Mouse (Mus musculus): ENCODE data around the gene Ckap4. TPM values are rescaled to one million over a fixed set of nuclear protein-coding genes. Genes with fewer than 3 reads are reported as not detected.
"Not testable (repeated sequence)": the region's sequence is repeated elsewhere in the genome, so short reads cannot be mapped to it uniquely, and the experiment has no call there.

Gene Ckap4
- total RNA-seq, 1 experiment = 86.8 TPM

- TF ChIP-seq MAFK (IDR thresholded peaks at IDR 0.05; ENCODE audit: insufficient read depth, low read depth, low read length) = no peak
- no peak for TF ChIP-seq ZNF384 (IDR thresholded peaks at IDR 0.05; ENCODE audit: low read depth, low read length)
- no peak for TF ChIP-seq HCFC1 (IDR thresholded peaks at IDR 0.05; ENCODE audit: borderline replicate concordance, insufficient read depth, low read length)
- TF ChIP-seq CHD2 (IDR thresholded peaks at IDR 0.05; ENCODE audit: low read depth, low read length) = no peak
- TF ChIP-seq ZC3H11A (IDR thresholded peaks at IDR 0.05; ENCODE audit: borderline replicate concordance, low read depth, low read length) = no peak
- Histone ChIP-seq H3K4me1 (ENCODE audit: control insufficient read depth in 2 of 2, insufficient read depth in 2 of 2, low read length in 2 of 2, poor library complexity in 1 of 2) (no peaks in the 10 kb centered on the region), H3K9me3 (ENCODE audit: control insufficient read depth, insufficient read depth, low read depth, low read length) (no peaks in the 10 kb centered on the region), H3K27ac (ENCODE audit: insufficient read depth, low read depth, low read length, poor library complexity, severe bottlenecking) (no peak overlapping the region), H3K4me3 (ENCODE audit: insufficient read depth in 1 of 2, low read depth in 1 of 2, low read length in 2 of 2, poor library complexity in 1 of 2, severe bottlenecking in 1 of 2) (no peak overlapping the region), H3K9ac (ENCODE audit: insufficient read depth, low read depth, low read length, poor library complexity, severe bottlenecking) (no peak overlapping the region), H3K36me3 (ENCODE audit: control insufficient read depth, insufficient read depth, low read length, poor library complexity, severe bottlenecking) (no peaks in the 10 kb centered on the region)
- in situ Hi-C loops (cut with MboI; ENCODE audit: low sequenced_read_pairs in 2 of 2, unreplicated experiment in 2 of 2) = no loop called here
- peak; percentile 68 for DNase-seq (ENCODE audit: low read depth, low spot score)
Observed at GRCm38 (mm10) chr10:84488315-84488714, 45.5 kb downstream of the Ckap4 start.

- in situ Hi-C loops (cut with MboI; ENCODE audit: low sequenced_read_pairs in 2 of 2, unreplicated experiment in 2 of 2) = no loop called here
- Histone ChIP-seq H3K4me1 (ENCODE audit: control insufficient read depth in 2 of 2, insufficient read depth in 2 of 2, low read length in 2 of 2, poor library complexity in 1 of 2) (no peaks in the 10 kb centered on the region), H3K27ac (ENCODE audit: insufficient read depth, low read depth, low read length, poor library complexity, severe bottlenecking) (no peak overlapping the region), H3K36me3 (ENCODE audit: control insufficient read depth, insufficient read depth, low read length, poor library complexity, severe bottlenecking) (no peaks in the 10 kb centered on the region), H3K9ac (ENCODE audit: insufficient read depth, low read depth, low read length, poor library complexity, severe bottlenecking) (no peak overlapping the region), H3K4me3 (ENCODE audit: insufficient read depth in 1 of 2, low read depth in 1 of 2, low read length in 2 of 2, poor library complexity in 1 of 2, severe bottlenecking in 1 of 2) (no peak overlapping the region), H3K9me3 (ENCODE audit: control insufficient read depth, insufficient read depth, low read depth, low read length) (no peaks in the 10 kb centered on the region)
- TF ChIP-seq CHD2 (IDR thresholded peaks at IDR 0.05; ENCODE audit: low read depth, low read length) (no peak), ZC3H11A (IDR thresholded peaks at IDR 0.05; ENCODE audit: borderline replicate concordance, low read depth, low read length) (no peak), HCFC1 (IDR thresholded peaks at IDR 0.05; ENCODE audit: borderline replicate concordance, insufficient read depth, low read length) (no peak)
- DNase-seq (ENCODE audit: low read depth, low spot score) = no peak
Observed at GRCm38 (mm10) chr10:84484661-84485060, 49.2 kb downstream of the Ckap4 start.

- Histone ChIP-seq H3K27ac (ENCODE audit: insufficient read depth, low read depth, low read length, poor library complexity, severe bottlenecking) (no peak overlapping the region), H3K9me3 (ENCODE audit: control insufficient read depth, insufficient read depth, low read depth, low read length) (no peaks in the 10 kb centered on the region), H3K9ac (ENCODE audit: insufficient read depth, low read depth, low read length, poor library complexity, severe bottlenecking) (no peak overlapping the region), H3K4me1 (ENCODE audit: control insufficient read depth in 2 of 2, insufficient read depth in 2 of 2, low read length in 2 of 2, poor library complexity in 1 of 2) (no peaks in the 10 kb centered on the region), H3K4me3 (ENCODE audit: insufficient read depth in 1 of 2, low read depth in 1 of 2, low read length in 2 of 2, poor library complexity in 1 of 2, severe bottlenecking in 1 of 2) (no peak overlapping the region), H3K36me3 (ENCODE audit: control insufficient read depth, insufficient read depth, low read length, poor library complexity, severe bottlenecking) (no peaks in the 10 kb centered on the region)
- in situ Hi-C loops (cut with MboI; ENCODE audit: low sequenced_read_pairs in 2 of 2, unreplicated experiment in 2 of 2) = no loop called here
- no peak for DNase-seq (ENCODE audit: low read depth, low spot score)
- TF ChIP-seq MAFK (IDR thresholded peaks at IDR 0.05; ENCODE audit: insufficient read depth, low read depth, low read length) = no peak
- no peak for TF ChIP-seq ZC3H11A (IDR thresholded peaks at IDR 0.05; ENCODE audit: borderline replicate concordance, low read depth, low read length)
- TF ChIP-seq HCFC1 (IDR thresholded peaks at IDR 0.05; ENCODE audit: borderline replicate concordance, insufficient read depth, low read length) = no peak
- no peak for TF ChIP-seq ZNF384 (IDR thresholded peaks at IDR 0.05; ENCODE audit: low read depth, low read length)
- no peak for TF ChIP-seq CHD2 (IDR thresholded peaks at IDR 0.05; ENCODE audit: low read depth, low read length)
Observed at GRCm38 (mm10) chr10:84483553-84483952, 50.3 kb downstream of the Ckap4 start.

GRCm38 (mm10) chr10:84483069-84483468, 50.8 kb downstream of the Ckap4 start:
- in situ Hi-C loops (cut with MboI; ENCODE audit: low sequenced_read_pairs in 2 of 2, unreplicated experiment in 2 of 2) = no loop called here

GRCm38 (mm10) chr10:84482418-84482817, 51.4 kb downstream of the Ckap4 start:
- H3K36me3 ChIP-seq (ENCODE audit: control insufficient read depth, insufficient read depth, low read length, poor library complexity, severe bottlenecking); DNase-seq (ENCODE audit: low read depth, low spot score); H3K27ac ChIP-seq (ENCODE audit: insufficient read depth, low read depth, low read length, poor library complexity, severe bottlenecking); in situ Hi-C loops (cut with MboI; ENCODE audit: low sequenced_read_pairs in 2 of 2, unreplicated experiment in 2 of 2); H3K4me1 ChIP-seq (ENCODE audit: control insufficient read depth in 2 of 2, insufficient read depth in 2 of 2, low read length in 2 of 2, poor library complexity in 1 of 2); H3K9ac ChIP-seq (ENCODE audit: insufficient read depth, low read depth, low read length, poor library complexity, severe bottlenecking); H3K4me3 ChIP-seq (ENCODE audit: insufficient read depth in 1 of 2, low read depth in 1 of 2, low read length in 2 of 2, poor library complexity in 1 of 2, severe bottlenecking in 1 of 2); H3K9me3 ChIP-seq (ENCODE audit: control insufficient read depth, insufficient read depth, low read depth, low read length): not testable (repeated sequence)

More at GRCm38 (mm10) chr10:84483069-84483468, 50.8 kb downstream of the Ckap4 start:
- H3K4me3 ChIP-seq (ENCODE audit: insufficient read depth in 1 of 2, low read depth in 1 of 2, low read length in 2 of 2, poor library complexity in 1 of 2, severe bottlenecking in 1 of 2) = no peak overlapping the region
- no peaks in the 10 kb centered on the region for H3K9me3 ChIP-seq (ENCODE audit: control insufficient read depth, insufficient read depth, low read depth, low read length)
- H3K36me3 ChIP-seq (ENCODE audit: control insufficient read depth, insufficient read depth, low read length, poor library complexity, severe bottlenecking) = no peaks in the 10 kb centered on the region
- H3K27ac ChIP-seq (ENCODE audit: insufficient read depth, low read depth, low read length, poor library complexity, severe bottlenecking) = no peak overlapping the region
- no peak overlapping the region for H3K9ac ChIP-seq (ENCODE audit: insufficient read depth, low read depth, low read length, poor library complexity, severe bottlenecking)
- DNase-seq (ENCODE audit: low read depth, low spot score) = no peak
- H3K4me1 ChIP-seq (ENCODE audit: control insufficient read depth in 2 of 2, insufficient read depth in 2 of 2, low read length in 2 of 2, poor library complexity in 1 of 2) = no peaks in the 10 kb centered on the region
- TF ChIP-seq ZC3H11A (IDR thresholded peaks at IDR 0.05; ENCODE audit: borderline replicate concordance, low read depth, low read length) (no peak), CHD2 (IDR thresholded peaks at IDR 0.05; ENCODE audit: low read depth, low read length) (no peak), ZNF384 (IDR thresholded peaks at IDR 0.05; ENCODE audit: low read depth, low read length) (no peak), MAFK (IDR thresholded peaks at IDR 0.05; ENCODE audit: insufficient read depth, low read depth, low read length) (no peak)

Data from ES-E14 (cell line).